Mouse (Mus musculus): ENCODE data around the gene Sema4b. TPM values are rescaled to one million over a fixed set of nuclear protein-coding genes. Genes with fewer than 3 reads are reported as not detected.

Sema4b gene
- polyA plus RNA-seq, 1 experiment from 2014 or later = 19.7 TPM

DNA sequence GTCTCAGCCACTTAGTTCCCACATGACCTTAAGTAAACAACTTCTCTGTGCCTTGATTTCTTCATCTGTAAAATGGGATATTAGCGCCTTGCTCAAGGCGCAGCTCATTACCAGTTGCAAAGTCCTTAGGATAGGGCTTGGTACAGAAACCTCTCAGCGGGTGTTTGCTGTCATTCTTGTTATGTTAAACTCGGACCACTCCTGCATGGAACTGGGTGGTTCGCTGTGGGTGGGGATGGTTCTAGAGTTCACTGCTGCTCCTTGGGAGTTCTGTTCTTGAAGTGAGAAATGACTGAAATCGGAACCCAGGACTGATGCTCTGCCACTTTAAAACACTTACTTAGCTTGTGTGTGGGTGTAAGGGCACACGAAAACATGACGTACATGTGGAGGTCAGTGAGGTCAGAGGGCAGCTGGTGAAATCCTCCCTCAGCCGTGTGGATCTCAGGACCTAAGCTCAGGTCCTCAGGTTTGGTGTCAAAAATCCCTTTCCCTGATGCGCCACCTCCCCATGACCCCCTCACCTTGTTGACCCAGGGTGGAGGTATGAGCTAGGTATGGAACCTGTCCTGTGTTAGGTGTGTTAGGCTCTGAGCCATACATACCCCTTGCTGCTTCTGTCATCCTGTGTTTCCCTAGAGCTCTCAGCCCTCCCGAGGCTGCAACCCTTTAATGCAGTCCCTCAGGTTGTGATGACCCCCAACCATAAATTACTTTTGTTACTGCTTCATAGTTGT lies 13.4 kb downstream of the Sema4b start:
- Histone ChIP-seq H3K9ac (peak overlapping the region; percentile 91; the same call in 1 of the 2 replicates), H3K4me2 (replicated peaks) (peak overlapping the region; percentile 81), H3K9me3 (ENCODE audit: control insufficient read depth, low read length) (no peaks in the 10 kb centered on the region), H3K4me3 (replicated peaks; ENCODE audit: low read length) (peak overlapping the region; percentile 73), H3K27ac (no peak overlapping the region), H3K27me3 (ENCODE audit: control insufficient read depth, insufficient read depth, low read length) (no peaks in the 10 kb centered on the region), H3K36me3 (replicated peaks; ENCODE audit: control insufficient read depth, insufficient read depth) (no peaks in the 10 kb centered on the region), H3K4me1 (replicated peaks; ENCODE audit: control insufficient read depth, insufficient read depth, low read length) (peaks cover 55% of the 10 kb centered on the region)
- no peak for ATAC-seq (ENCODE audit: low FRiP score)
- DNase-seq (ENCODE audit: low spot score) = no peak
- WGBS = 72% methylated on average over 11 of the region's 11 CpGs

DNA sequence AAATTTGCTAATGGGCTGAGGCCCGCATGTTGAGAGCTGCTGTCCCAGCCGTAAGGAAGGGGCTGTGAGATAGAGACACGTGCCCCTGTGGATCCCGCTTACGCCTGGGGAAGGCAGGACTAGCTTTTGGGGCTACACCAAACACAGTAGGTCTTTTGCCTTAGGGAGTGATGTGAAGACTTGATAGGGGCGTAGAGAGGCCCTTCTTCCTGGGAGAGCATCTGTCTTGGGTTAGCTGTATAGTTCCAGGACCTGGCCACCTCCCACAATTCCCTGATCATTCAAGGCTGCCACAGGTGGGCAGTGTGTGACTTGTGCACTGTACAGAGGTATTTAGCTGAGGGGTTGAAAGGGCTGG lies 13.9 kb downstream of the Sema4b start:
- H3K27ac ChIP-seq = no peak overlapping the region
- no peaks in the 10 kb centered on the region for H3K36me3 ChIP-seq (replicated peaks; ENCODE audit: control insufficient read depth, insufficient read depth)
- 89% methylated on average over 6 of the region's 6 CpGs for WGBS
- ATAC-seq (ENCODE audit: low FRiP score) (no peak), DNase-seq (ENCODE audit: low spot score) (no peak)
- no peak overlapping the region for H3K9ac ChIP-seq
- H3K9me3 ChIP-seq (ENCODE audit: control insufficient read depth, low read length) = no peaks in the 10 kb centered on the region
- 0 out of 2 replicates have a peak overlapping the region, but pooled peaks have one; percentile 73 for H3K4me3 ChIP-seq (replicated peaks; ENCODE audit: low read length)
- peaks cover 55% of the 10 kb centered on the region for H3K4me1 ChIP-seq (replicated peaks; ENCODE audit: control insufficient read depth, insufficient read depth, low read length)
- H3K4me2 ChIP-seq (replicated peaks) = peak overlapping the region; percentile 81
- H3K27me3 ChIP-seq (ENCODE audit: control insufficient read depth, insufficient read depth, low read length) = no peaks in the 10 kb centered on the region

DNA sequence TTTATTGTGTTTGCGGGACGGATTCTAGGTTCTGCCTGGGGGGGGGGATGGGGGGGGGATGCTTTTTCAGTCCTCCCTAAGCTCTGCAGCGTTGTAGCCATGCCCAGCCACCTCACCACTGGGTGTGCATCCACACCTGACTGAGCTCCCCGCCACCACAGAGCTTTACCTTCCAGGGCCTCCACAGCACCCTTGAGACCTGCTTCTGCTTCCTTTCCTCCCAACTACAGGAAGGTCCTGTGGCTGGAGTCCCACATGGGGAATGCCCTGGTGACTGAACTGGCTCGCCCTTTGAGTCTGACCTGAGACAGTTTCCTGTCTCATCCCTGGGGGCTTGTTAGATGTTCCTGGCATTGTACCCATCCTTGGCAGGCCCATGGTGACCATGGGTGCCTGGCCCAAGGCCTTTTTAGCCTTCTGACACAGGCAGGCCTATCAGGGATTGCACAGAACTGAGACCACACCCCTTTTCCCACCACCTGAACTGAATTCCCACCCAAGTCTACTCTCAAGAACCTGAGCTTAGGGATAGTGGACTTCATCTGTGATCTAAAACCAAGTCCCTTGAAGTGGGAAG lies 14.4 kb downstream of the Sema4b start:
- peaks cover 55% of the 10 kb centered on the region for H3K4me1 ChIP-seq (replicated peaks; ENCODE audit: control insufficient read depth, insufficient read depth, low read length)
- H3K9me3 ChIP-seq (ENCODE audit: control insufficient read depth, low read length) = no peaks in the 10 kb centered on the region
- no peak overlapping the region for H3K9ac ChIP-seq
- no peak for ATAC-seq (ENCODE audit: low FRiP score)
- H3K36me3 ChIP-seq (replicated peaks; ENCODE audit: control insufficient read depth, insufficient read depth) = no peaks in the 10 kb centered on the region
- H3K4me2 ChIP-seq (replicated peaks) = 0 out of 2 replicates have a peak overlapping the region, but pooled peaks have one; percentile 13
- 87% methylated on average over 5 of the region's 5 CpGs for WGBS
- no peak overlapping the region for H3K4me3 ChIP-seq (replicated peaks; ENCODE audit: low read length)
- no peaks in the 10 kb centered on the region for H3K27me3 ChIP-seq (ENCODE audit: control insufficient read depth, insufficient read depth, low read length)
- H3K27ac ChIP-seq = no peak overlapping the region
- no peak for DNase-seq (ENCODE audit: low spot score)

DNA sequence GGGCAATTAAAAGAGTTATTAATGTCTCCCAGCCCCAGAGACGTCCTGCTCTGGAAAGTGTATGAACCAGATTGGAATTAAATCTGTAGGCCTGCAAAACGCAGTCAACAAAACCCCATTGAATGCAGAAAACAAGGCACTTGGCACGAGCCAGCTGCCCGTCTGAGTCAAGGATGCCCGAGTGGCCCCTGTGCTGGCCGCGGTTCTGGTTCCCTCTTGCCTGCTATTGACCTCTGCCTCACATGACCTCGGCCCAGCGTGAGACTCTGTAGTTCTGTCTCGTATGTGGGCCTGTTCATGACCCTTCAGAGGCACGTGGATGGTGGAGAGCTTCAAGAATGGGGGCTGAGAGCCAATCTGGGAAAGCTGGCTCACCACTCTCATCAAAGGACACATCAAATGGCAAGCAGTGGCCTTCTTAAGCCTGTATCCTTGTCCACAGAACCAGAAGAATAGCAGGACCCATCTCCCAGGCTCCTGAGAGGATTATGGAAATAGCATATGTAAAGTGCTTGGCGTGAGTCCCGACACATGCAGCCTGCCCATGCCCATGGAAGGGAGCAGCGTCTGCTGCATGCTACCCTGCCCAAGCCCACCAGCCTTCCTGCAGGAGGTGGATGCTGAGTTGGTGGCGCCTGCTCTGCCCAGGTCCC lies 15.4 kb downstream of the Sema4b start:
- no peak overlapping the region for H3K4me3 ChIP-seq (replicated peaks; ENCODE audit: low read length)
- 0 out of 2 replicates have a peak overlapping the region, but pooled peaks have one; percentile 13 for H3K4me2 ChIP-seq (replicated peaks)
- DNase-seq (ENCODE audit: low spot score) (no peak), ATAC-seq (ENCODE audit: low FRiP score) (no peak)
- no peaks in the 10 kb centered on the region for H3K9me3 ChIP-seq (ENCODE audit: control insufficient read depth, low read length)
- H3K36me3 ChIP-seq (replicated peaks; ENCODE audit: control insufficient read depth, insufficient read depth) = no peaks in the 10 kb centered on the region
- H3K4me1 ChIP-seq (replicated peaks; ENCODE audit: control insufficient read depth, insufficient read depth, low read length) = peaks cover 55% of the 10 kb centered on the region
- peak overlapping the region; percentile 51; the same call in 1 of the 2 replicates for H3K27ac ChIP-seq
- WGBS = 56% methylated on average over 15 of the region's 15 CpGs
- H3K27me3 ChIP-seq (ENCODE audit: control insufficient read depth, insufficient read depth, low read length) = no peaks in the 10 kb centered on the region
- H3K9ac ChIP-seq = no peak overlapping the region

DNA sequence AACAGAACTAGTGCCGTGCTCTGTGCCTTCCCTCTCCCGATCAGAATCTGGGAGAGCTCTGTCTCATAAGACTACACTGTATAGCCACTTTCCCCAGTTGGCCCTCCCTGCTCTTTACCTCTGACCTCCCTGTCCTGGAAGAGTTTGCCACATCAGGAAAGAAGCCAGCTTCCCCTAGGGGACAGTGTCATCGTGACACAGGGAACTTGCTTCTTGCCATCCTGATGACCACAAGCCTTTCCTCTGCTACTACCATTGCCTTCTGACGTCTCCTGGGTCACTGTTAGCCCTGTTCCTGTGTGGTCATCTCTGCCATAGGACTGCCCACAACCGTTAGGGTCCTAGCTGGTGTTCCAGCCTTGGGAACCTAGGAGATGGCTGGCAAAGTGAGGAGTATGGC lies 16.3 kb downstream of the Sema4b start:
- H3K9ac ChIP-seq = peak overlapping the region; percentile 7; the same call in 1 of the 2 replicates
- DNase-seq (ENCODE audit: low spot score) (no peak), ATAC-seq (ENCODE audit: low FRiP score) (no peak)
- H3K27me3 ChIP-seq (ENCODE audit: control insufficient read depth, insufficient read depth, low read length) = no peaks in the 10 kb centered on the region
- WGBS = 77% methylated on average over 5 of the region's 5 CpGs
- H3K4me1 ChIP-seq (replicated peaks; ENCODE audit: control insufficient read depth, insufficient read depth, low read length) = peaks cover 57% of the 10 kb centered on the region
- H3K4me3 ChIP-seq (replicated peaks; ENCODE audit: low read length) = no peak overlapping the region
- H3K4me2 ChIP-seq (replicated peaks) = peak overlapping the region; percentile 16; the same call in 1 of the 2 replicates
- H3K27ac ChIP-seq = peak overlapping the region; percentile 27
- H3K9me3 ChIP-seq (ENCODE audit: control insufficient read depth, low read length) = no peaks in the 10 kb centered on the region
- H3K36me3 ChIP-seq (replicated peaks; ENCODE audit: control insufficient read depth, insufficient read depth) = no peaks in the 10 kb centered on the region

DNA sequence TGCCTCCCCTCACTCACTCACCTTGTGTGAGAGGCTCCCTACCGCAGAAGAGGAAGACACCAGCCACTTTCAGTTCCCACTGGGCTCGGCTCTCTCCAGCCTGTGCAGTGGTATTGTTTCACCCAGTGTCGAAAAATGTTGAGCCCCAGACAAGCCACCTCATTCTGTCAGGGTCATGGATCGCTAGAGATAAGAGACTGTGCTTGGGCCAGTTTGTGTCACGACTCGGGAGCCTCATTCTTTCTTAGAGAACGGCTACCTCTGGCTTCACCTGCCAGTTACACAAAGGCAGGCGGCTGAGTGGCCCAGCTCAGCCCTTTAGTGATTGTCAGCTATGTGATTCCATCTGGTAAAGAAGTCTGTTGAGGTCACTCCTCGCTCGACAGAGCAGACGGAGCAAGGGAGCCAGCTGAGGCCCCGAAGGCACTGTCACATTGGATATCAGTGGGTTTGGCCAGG lies 17.0 kb downstream of the Sema4b start:
- WGBS = 31% methylated on average over 12 of the region's 12 CpGs
- H3K27ac ChIP-seq = peak overlapping the region; percentile 27
- peak overlapping the region; percentile 16; the same call in 1 of the 2 replicates for H3K9ac ChIP-seq

DNA sequence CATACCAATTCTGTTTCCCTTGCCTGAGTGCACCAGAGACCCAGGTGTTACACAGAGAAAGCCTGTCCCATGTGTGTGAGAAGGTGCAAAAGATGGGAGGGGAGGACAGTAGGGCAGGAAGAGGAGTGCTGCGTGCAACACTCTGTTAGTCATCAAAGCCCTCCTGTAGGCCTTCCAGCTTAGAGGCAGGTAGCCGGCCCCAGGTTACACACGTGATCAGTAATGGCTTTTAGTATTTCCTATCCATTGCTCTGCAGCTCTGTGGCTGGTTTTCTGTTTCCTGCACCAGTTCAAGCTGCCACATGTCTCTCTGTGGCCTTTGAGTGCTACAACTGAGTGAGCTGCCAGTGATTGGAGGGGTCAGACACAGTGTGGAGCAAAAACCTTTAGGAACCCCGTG lies 17.7 kb downstream of the Sema4b start:
- Histone ChIP-seq H3K9me3 (ENCODE audit: control insufficient read depth, low read length) (no peaks in the 10 kb centered on the region), H3K36me3 (replicated peaks; ENCODE audit: control insufficient read depth, insufficient read depth) (no peaks in the 10 kb centered on the region), H3K4me2 (replicated peaks) (no peak overlapping the region), H3K4me1 (replicated peaks; ENCODE audit: control insufficient read depth, insufficient read depth, low read length) (peaks cover 68% of the 10 kb centered on the region), H3K27me3 (ENCODE audit: control insufficient read depth, insufficient read depth, low read length) (no peaks in the 10 kb centered on the region), H3K27ac (peak overlapping the region; percentile 27; the same call in 1 of the 2 replicates), H3K9ac (no peak overlapping the region), H3K4me3 (replicated peaks; ENCODE audit: low read length) (no peak overlapping the region)
- DNase-seq (ENCODE audit: low spot score) (no peak), ATAC-seq (ENCODE audit: low FRiP score) (no peak)
- WGBS = 77% methylated on average over 4 of the region's 4 CpGs

More for the DNA sequence above, 17.0 kb downstream of the Sema4b start:
- Histone ChIP-seq H3K27me3 (ENCODE audit: control insufficient read depth, insufficient read depth, low read length) (no peaks in the 10 kb centered on the region), H3K36me3 (replicated peaks; ENCODE audit: control insufficient read depth, insufficient read depth) (no peaks in the 10 kb centered on the region), H3K9me3 (ENCODE audit: control insufficient read depth, low read length) (no peaks in the 10 kb centered on the region), H3K4me1 (replicated peaks; ENCODE audit: control insufficient read depth, insufficient read depth, low read length) (peaks cover 64% of the 10 kb centered on the region), H3K4me3 (replicated peaks; ENCODE audit: low read length) (no peak overlapping the region), H3K4me2 (replicated peaks) (no peak overlapping the region)
- no peak for DNase-seq (ENCODE audit: low spot score)
- ATAC-seq (ENCODE audit: low FRiP score) = no peak

DNA sequence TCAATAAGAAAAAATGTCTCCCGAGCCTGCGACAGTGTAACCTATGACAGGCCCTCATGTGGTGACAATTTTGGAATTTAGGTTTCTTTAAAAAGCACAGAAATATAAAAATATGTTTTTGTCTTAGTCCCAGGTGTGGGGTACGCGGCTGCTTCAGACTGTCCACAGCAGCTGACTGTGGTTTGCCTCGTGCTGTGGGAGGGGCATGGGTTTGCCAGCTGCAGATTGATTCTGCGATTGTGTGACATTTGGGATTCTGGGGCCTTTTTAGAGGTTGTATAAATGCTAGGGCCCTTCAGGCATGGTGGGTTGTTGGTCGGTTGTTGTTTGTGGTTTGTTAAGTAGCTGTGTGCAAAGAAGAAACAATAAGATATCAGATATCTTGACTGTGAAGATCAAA lies 18.3 kb downstream of the Sema4b start:
- 78% methylated on average over 7 of the region's 7 CpGs for WGBS
- peaks cover 63% of the 10 kb centered on the region for H3K4me1 ChIP-seq (replicated peaks; ENCODE audit: control insufficient read depth, insufficient read depth, low read length)

More for the DNA sequence above, 18.3 kb downstream of the Sema4b start:
- Histone ChIP-seq H3K9ac (no peak overlapping the region), H3K4me2 (replicated peaks) (no peak overlapping the region), H3K4me3 (replicated peaks; ENCODE audit: low read length) (no peak overlapping the region), H3K36me3 (replicated peaks; ENCODE audit: control insufficient read depth, insufficient read depth) (no peaks in the 10 kb centered on the region), H3K27ac (no peak overlapping the region), H3K9me3 (ENCODE audit: control insufficient read depth, low read length) (no peaks in the 10 kb centered on the region), H3K27me3 (ENCODE audit: control insufficient read depth, insufficient read depth, low read length) (no peaks in the 10 kb centered on the region)
- DNase-seq (ENCODE audit: low spot score) (no peak), ATAC-seq (ENCODE audit: low FRiP score) (no peak)
